Mouse (Mus musculus) mouse embryonic stem cell (cell line): Measurements from ENCODE around the gene H2afy.
"Not testable (repeated sequence)": the region's sequence is repeated elsewhere in the genome, so short reads cannot be mapped to it uniquely, and the experiment has no call there.

Source experiments
- in situ Hi-C, 2 experiments: fragments of 300-500 bp; cut with MboI; formaldehyde crosslinking; loops; 1 replicate in 1 of 2; 3 replicates in 1 of 2; pipeline ENCODE4 v1.14.3; 2019 to 2020; ENCODE audit warnings: low sequenced_read_pairs in 2 of 2, low pct_unique_long_range_greater_than_20kb in 1 of 2, mixed read lengths in 1 of 2; ENCODE audit not compliant: unreplicated experiment in 1 of 2

The H2afy gene

GRCm38 (mm10) chr13:56042221-56042620 is 93.9 kb downstream of the H2afy start:
- in situ Hi-C loops, result no loop called here

GRCm38 (mm10) chr13:56040621-56041020 is 95.5 kb downstream of the H2afy start:
- in situ Hi-C loops, result no loop called here

- in situ Hi-C loops, result no loop called here
These were observed 96.4 kb downstream of the H2afy start for GRCm38 (mm10) chr13:56039610-56040371.

- in situ Hi-C loops, result no loop called here
These were observed 107.2 kb downstream of the H2afy start for GRCm38 (mm10) chr13:56029006-56029405.

- in situ Hi-C loops, result not testable (repeated sequence)
These were observed 108.2 kb downstream of the H2afy start for GRCm38 (mm10) chr13:56027996-56028395.

GRCm38 (mm10) chr13:56026623-56027022 is 109.5 kb downstream of the H2afy start:
- in situ Hi-C loops, result no loop called here

- in situ Hi-C loops, result no loop called here
These were observed 110.1 kb downstream of the H2afy start for GRCm38 (mm10) chr13:56026026-56026425.

- in situ Hi-C loops, result no loop called here
These were observed 111.1 kb downstream of the H2afy start for GRCm38 (mm10) chr13:56025027-56025410.

GRCm38 (mm10) chr13:56024410-56025026 is 111.6 kb downstream of the H2afy start:
- in situ Hi-C loops, result no loop called here
